Mouse (Mus musculus): Measurements from ENCODE around the gene Grin2a.

DNA sequence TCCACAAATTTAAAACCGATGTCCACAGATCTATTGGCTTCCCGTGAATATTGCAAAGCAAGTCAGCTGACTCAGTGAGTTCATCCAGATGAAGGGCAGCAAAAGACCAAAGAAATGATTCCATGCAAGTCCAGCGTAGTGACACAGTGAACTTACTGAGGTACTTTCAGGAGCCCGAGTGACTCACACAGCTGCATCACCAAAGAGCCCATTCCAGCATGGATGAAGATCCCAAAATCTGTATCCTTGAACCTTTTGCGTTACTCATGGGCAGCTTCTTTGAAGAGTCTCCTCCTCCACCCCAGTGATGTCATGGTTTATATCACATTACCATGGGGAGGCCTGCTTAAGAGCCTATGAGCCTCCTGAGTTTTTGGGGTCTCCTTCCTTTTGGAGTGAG lies 460.2 kb downstream of the Grin2a start:
- TF ChIP-seq EP300 (IDR thresholded peaks at IDR 0.05; ENCODE audit: low read depth) = no peak
- TF ChIP-seq CTCF (IDR thresholded peaks at IDR 0.05; ENCODE audit: low read depth) = no peak
